Mouse (Mus musculus): ENCODE data around the gene Mrps21. TPM values are rescaled to one million over a fixed set of nuclear protein-coding genes. Genes with fewer than 3 reads are reported as not detected.
"Not testable (repeated sequence)": the region's sequence is repeated elsewhere in the genome, so short reads cannot be mapped to it uniquely, and the experiment has no call there.

Gene Mrps21
- 289 and 301 TPM in 2 replicates for total RNA-seq (2021)
- long read RNA-seq, experiment 1, transcript Mrps21-202 (2 exons, 405 nt): minor isoform, 13 of 189 reads
- long read RNA-seq, experiment 1, transcript Mrps21-201 (3 exons, 488 nt): major isoform, 170 of 189 reads
- long read RNA-seq, experiment 1, partial matches to known transcripts: 2 of 189 reads
- long read RNA-seq, experiment 1, other reads (novel, unspliced or antisense): 4 of 189 reads
- long read RNA-seq, experiment 2, transcript Mrps21-202 (2 exons, 405 nt): minor isoform, 16 of 261 reads
- long read RNA-seq, experiment 2, transcript Mrps21-201 (3 exons, 488 nt): major isoform, 238 of 261 reads
- long read RNA-seq, experiment 2, partial matches to known transcripts: 0 of 261 reads
- long read RNA-seq, experiment 2, other reads (novel, unspliced or antisense): 7 of 261 reads

- DNase-seq: peak; percentile 94
These were observed at the start of gene Mrps21 for GRCm38 (mm10) chr3:95871392-95871867. Gene Mrps21 (minus strand): TSS chr3:95871519.

DNA sequence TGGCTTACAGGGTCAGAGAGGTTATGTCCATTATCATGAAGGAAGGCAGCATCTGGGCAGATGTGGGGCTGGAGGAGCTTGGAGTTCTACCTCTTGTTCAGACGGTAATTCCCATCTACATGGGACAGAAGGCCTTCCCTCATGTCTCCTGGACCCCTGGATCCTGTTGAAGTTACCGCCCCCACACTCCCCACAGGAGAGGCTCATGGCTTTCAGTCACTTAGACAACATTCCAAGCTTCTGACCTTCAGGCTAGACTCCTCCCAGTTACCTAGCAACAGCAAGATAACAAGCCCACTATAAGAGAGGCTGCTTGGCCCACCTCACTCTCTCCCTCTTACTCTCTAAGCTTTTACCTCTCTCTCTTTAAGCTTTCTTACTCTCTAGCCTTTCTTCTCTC, 49.2 kb upstream of the Mrps21 start:
- DNase-seq: not testable (repeated sequence)

DNA sequence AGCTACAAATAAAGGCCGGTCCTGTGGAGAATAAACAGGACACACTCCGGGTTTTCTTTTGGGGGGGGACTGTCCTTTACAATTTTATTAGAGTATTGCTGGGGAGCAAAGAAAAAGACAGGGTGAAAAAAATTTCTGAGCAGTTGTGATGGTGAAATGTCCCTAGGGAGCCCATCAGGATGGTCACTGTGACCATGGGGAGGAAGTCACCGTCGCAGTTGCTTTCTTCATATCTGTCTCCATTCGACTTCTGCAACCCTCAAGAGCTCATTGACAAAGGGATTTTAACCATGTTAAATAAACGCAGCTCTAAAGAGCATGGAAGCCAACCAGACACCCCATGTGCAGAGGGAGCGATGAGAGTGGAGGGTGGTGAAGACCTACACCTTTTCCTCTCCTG, 45.4 kb upstream of the Mrps21 start:
- no peak for DNase-seq

GRCm38 (mm10) chr3:95914706-95915105, 43.4 kb upstream of the Mrps21 start:
- DNase-seq: no peak

DNA sequence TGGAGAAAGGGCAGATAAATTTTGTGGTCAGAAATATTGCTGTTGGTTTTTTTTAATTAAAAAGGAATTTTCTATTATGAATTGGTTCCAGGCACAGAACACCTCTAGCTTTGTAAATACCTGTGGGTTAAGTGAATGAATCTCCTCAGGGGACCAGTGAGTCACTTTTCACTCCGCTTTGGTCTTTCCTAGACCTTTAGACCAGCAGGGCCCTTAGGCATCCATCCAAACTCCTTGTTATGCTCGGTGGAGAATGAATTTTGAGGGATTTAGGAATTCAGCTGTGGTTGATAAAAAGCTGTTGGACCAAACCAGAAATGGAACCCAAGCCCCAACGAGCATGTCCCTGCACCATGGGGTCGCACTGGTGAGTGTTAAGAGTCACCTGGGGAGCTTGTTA, 36.3 kb upstream of the Mrps21 start:
- no peak for DNase-seq

GRCm38 (mm10) chr3:95906860-95907259, 35.5 kb upstream of the Mrps21 start:
- peak; percentile 66 for DNase-seq

DNA sequence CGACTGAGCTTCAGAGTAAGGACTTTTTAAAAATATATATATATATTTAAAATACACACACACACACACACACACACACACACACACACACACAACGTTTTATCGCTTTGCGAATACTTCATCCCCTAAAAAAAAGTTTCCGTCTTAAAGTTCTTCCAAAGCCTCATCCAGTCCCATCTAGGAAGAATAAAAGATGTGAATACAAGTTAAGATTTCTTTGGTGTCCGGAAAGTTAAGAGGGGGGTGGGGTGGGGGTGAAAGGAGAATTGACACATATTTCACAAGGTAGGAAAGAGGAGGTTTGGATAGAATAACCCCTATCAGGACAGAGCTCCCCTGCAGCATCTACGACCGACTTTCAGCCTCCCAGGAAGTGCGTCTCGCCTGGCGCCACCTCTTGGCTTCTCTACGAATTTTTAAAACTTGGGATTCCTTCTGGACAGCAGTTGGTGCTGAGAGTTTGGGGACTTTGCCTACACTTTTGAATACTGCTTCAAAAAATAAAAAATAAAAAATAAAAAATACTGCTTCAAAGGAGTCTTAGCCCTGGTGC, 34.7 kb upstream of the Mrps21 start:
- peak; percentile 73 for DNase-seq

GRCm38 (mm10) chr3:95905146-95905939, 34.0 kb upstream of the Mrps21 start:
- peak; percentile 47 for DNase-seq

GRCm38 (mm10) chr3:95904568-95904967, 33.2 kb upstream of the Mrps21 start, which contains the start of gene Car14:
Gene Car14 (minus strand): TSS chr3:95904691.
- no peak for DNase-seq

DNA sequence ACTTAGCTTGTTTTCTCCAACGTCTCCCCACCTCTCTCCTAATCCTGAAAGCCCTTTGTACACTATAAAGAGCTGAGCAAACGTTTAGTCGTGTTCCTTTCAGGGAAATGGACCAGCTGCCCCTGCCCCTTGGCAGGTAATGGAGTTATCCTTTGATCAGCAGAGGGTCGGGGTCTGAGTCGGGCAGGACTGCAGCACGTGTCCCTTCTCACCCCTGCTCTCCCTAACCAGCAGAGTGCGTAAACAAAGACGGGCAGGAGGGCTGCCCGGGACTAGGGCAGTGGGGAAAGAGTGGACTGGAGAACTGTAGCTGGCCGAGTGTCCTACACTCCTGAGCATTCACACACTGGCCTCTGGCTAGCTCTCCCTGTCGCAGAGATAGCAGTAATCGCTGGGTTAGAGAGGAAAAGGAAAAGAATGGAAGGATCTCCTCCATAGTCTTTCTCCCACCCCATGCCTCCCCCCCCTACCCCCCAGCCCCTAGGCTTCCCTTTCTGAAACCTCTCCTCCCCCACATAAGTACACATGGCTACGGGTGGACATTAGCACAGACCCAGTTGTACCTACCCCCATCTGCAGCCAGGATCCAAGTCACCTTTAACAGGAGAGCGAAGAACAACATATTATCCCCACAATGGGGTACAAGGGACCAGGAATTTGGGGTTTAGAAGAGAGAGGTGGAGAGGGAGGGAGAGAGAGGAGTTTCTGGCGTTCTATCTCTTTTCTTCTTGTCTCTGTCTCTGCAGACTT, 32.6 kb upstream of the Mrps21 start:
- DNase-seq: peak; percentile 25

- no peak for DNase-seq
These were observed 31.3 kb upstream of the Mrps21 start for GRCm38 (mm10) chr3:95902643-95903042.

DNA sequence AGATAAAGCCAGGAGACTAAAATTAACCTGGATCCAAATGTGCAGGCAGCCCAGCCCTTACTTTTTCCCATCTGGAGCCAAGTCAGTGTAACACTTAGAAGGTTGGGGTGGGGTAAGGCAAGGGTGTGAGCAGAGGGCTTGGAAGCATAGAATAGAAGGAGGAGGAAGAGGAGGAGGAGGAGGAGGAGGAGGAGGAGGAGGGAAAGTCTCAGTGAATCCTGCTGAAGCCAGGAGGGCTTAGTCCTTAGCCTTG, 31.0 kb upstream of the Mrps21 start:
- DNase-seq: no peak

DNA sequence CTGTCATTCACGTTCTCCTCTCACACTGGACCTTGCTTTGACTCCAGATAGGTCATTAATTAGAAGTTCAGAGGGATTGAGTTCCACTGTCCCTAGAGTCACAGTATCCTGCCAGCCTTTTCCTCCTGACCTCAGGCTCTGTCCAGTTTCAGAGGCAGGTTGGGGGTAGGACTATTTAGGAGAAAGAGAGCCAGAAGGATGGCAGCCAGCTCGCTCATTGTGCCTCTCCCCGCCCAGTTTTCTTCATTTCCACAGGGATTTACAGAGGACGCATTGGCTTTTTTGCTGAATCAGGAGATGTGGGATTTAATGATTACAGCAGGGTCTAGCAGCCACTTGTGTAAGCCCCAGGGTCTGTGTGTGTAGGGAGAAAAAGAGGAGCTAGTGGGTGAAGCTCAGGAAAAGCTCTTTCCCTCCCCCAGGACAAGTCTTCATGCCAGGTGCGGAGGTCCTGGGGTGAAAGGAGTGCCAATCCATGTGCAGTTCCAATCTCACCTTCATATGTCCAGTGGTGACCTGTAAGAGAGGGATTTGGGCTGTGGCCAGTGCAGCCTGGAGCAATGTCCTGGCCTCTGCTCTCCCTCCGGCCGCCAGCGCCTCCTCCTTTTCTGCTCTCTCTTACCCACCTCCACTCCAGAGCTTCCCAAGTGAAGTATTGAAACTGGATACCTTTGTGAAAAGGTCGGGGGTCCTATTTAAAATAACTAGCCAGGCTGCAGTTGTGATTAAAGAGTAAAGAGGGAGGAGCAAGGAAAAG, 30.5 kb upstream of the Mrps21 start:
- DNase-seq: peak; percentile 64

- no peak for DNase-seq
These were observed 28.6 kb upstream of the Mrps21 start for GRCm38 (mm10) chr3:95899800-95900524.

- DNase-seq: not testable (repeated sequence)
These were observed 24.2 kb upstream of the Mrps21 start for GRCm38 (mm10) chr3:95895501-95895900.

- peak; percentile 84 for DNase-seq
These were observed 23.2 kb upstream of the Mrps21 start for GRCm38 (mm10) chr3:95894317-95895160.

GRCm38 (mm10) chr3:95893606-95894316, 22.4 kb upstream of the Mrps21 start, which contains the start of gene Aph1a:
Gene Aph1a (plus strand): TSS chr3:95893969.
- peak; percentile 98 for DNase-seq

- DNase-seq: peak; percentile 34
These were observed 21.8 kb upstream of the Mrps21 start for GRCm38 (mm10) chr3:95893126-95893525.
